Mouse (Mus musculus): ENCODE results near the gene Smtnl2. TPM values are rescaled to one million over a fixed set of nuclear protein-coding genes. Genes with fewer than 3 reads are reported as not detected.

Smtnl2 gene
- polyA plus RNA-seq, 1 experiment from 2014 or later: 4.2 TPM

DNA sequence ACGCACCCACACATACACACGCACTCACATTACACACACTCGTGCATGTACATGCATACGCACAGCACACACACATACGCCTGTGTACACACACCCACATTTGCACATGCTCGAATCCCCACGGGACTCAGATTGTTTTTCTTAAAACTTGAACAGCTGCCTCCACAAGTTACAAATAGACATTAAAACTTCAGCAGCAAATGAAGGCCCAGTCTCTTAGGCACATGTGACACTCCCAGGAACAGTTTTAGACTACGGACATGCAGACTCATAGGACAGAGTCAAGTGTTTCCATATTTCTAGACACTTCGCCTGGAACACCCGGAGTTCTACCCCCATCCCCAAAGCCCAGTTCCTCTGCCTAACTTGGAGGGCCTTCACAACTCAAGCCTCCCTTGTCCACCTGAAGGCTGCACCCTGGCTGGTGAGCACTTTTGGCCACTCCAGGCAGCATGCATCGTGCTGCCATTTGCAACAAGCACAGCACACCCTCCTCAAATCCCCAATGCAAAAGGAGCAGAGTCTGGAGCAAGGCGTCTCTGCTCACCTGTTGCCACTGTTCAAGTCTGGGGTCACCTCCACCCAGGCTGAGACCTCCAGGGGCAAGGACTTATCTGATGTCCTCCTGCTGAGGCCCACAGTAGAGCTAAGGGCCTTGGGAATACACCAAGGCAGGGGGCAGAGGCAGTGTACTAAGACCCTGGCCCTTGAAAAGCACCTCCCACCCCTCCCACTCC lies 1.7 kb downstream of the Smtnl2 start:
- Histone ChIP-seq H3K9me3 (replicated peaks) (no peaks in the 10 kb centered on the region), H3K9ac (no peak overlapping the region), H3K27me3 (peaks cover 68% of the 10 kb centered on the region), H3K27ac (replicated peaks) (no peak overlapping the region), H3K36me3 (replicated peaks) (no peaks in the 10 kb centered on the region), H3K4me3 (replicated peaks) (no peak overlapping the region; the same call in 1 of the 2 replicates), H3K4me1 (replicated peaks) (peaks cover 39% of the 10 kb centered on the region), H3K4me2 (peak overlapping the region; percentile 94)
- ATAC-seq (ENCODE audit: insufficient read depth): no peak
- 71% methylated on average over 12 of the region's 12 CpGs for whole genome bisulfite sequencing (ENCODE audit: insufficient replicate concordance)

DNA sequence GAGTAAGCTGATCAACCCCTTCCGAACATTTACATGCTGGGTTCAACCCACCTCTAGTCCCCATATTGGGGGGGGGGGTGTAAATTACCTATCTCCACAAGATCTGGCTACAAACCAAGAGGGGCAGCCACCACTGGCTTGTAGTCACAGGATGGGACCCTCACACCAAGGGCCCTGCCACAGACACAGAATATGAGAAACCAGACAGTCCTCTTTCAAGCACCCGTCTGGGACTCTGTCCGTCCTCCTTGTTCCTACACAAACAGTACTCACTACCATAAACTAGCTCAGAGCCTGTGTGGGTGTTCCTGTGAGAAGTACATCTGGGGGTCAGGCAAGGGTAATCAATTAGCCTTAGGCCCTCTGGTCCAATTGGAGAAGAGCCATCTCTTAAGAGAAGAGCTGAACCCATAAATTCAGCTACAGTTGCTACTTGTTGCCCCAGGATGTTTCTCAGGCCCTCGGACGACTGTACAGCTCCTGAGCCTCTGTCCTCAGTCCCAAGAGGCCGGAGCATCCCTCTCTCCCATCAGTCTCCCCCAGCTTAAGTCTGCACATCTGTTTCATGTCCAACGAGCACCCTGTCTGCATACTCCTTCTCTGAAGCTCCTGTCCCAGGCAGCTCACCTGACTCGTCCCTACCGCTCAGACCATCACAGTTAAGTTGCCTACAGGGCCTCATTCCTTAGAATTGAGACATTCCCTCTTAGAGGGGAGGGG lies 2.9 kb downstream of the Smtnl2 start:
- peaks cover 63% of the 10 kb centered on the region for H3K27me3 ChIP-seq
- H3K4me2 ChIP-seq: no peak overlapping the region
- 65% methylated on average over 9 of the region's 9 CpGs for WGBS (ENCODE audit: insufficient replicate concordance)
- no peak overlapping the region for H3K4me3 ChIP-seq (replicated peaks)
- no peak overlapping the region for H3K9ac ChIP-seq
- H3K4me1 ChIP-seq (replicated peaks): peaks cover 34% of the 10 kb centered on the region
- ATAC-seq (ENCODE audit: insufficient read depth): no peak
- no peaks in the 10 kb centered on the region for H3K36me3 ChIP-seq (replicated peaks)
- no peaks in the 10 kb centered on the region for H3K9me3 ChIP-seq (replicated peaks)
- H3K27ac ChIP-seq (replicated peaks): no peak overlapping the region

DNA sequence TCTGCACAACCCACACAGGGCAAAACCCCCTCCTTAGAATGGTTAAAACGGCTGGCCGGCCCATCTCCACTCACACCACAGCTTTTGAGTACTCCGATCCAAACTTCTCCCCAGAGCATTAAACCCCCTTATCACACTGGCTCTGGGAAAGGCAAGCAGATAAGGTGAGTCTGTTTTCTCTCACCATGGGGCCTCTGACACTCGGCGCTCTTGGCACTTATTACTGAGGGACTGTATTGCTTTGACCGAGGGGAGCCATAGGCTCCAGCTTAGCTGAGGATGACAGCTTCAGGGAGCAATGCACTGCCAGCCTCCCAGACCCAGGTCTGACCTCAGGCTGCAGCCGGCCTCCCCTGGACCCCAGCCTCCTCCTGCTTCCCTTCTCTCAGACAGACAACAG lies 3.9 kb downstream of the Smtnl2 start:
- no peaks in the 10 kb centered on the region for H3K9me3 ChIP-seq (replicated peaks)
- no peak overlapping the region for H3K27ac ChIP-seq (replicated peaks)
- peaks cover 54% of the 10 kb centered on the region for H3K27me3 ChIP-seq
- no peak overlapping the region for H3K9ac ChIP-seq
- ATAC-seq (ENCODE audit: insufficient read depth): no peak
- no peak overlapping the region for H3K4me3 ChIP-seq (replicated peaks)
- peaks cover 34% of the 10 kb centered on the region for H3K4me1 ChIP-seq (replicated peaks)
- 0 out of 2 replicates have a peak overlapping the region, but pooled peaks have one; percentile 27 for H3K4me2 ChIP-seq
- WGBS (ENCODE audit: insufficient replicate concordance): 10% methylated on average over 7 of the region's 7 CpGs
- H3K36me3 ChIP-seq (replicated peaks): no peaks in the 10 kb centered on the region

DNA sequence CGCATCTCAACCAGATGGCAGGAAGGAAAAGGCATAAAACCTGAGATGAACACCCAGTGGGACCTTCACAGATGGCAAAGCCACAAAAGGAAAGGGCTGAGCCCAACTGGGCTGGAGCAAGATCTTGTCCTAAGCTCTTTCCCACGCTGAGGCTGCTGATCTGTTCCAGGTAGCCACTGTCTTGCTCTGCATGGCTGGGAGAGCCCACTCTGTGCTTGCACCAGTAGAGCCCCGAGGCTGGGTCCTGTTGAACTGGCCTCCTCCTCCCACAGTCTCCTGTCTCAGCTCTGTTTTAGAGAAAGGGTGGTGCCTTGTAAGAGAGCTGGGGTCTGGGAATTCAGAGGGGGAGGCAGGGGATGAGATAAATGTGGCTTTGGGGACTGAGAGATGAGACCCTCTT lies 4.4 kb downstream of the Smtnl2 start:
- no peak for ATAC-seq (ENCODE audit: insufficient read depth)
- H3K36me3 ChIP-seq (replicated peaks): no peaks in the 10 kb centered on the region
- H3K27me3 ChIP-seq: peaks cover 49% of the 10 kb centered on the region
- peaks cover 34% of the 10 kb centered on the region for H3K4me1 ChIP-seq (replicated peaks)
- H3K9ac ChIP-seq: no peak overlapping the region
- H3K27ac ChIP-seq (replicated peaks): no peak overlapping the region
- H3K9me3 ChIP-seq (replicated peaks): no peaks in the 10 kb centered on the region
- WGBS (ENCODE audit: insufficient replicate concordance): 9% methylated on average over 3 of the region's 3 CpGs
- no peak overlapping the region for H3K4me2 ChIP-seq
- H3K4me3 ChIP-seq (replicated peaks): no peak overlapping the region

DNA sequence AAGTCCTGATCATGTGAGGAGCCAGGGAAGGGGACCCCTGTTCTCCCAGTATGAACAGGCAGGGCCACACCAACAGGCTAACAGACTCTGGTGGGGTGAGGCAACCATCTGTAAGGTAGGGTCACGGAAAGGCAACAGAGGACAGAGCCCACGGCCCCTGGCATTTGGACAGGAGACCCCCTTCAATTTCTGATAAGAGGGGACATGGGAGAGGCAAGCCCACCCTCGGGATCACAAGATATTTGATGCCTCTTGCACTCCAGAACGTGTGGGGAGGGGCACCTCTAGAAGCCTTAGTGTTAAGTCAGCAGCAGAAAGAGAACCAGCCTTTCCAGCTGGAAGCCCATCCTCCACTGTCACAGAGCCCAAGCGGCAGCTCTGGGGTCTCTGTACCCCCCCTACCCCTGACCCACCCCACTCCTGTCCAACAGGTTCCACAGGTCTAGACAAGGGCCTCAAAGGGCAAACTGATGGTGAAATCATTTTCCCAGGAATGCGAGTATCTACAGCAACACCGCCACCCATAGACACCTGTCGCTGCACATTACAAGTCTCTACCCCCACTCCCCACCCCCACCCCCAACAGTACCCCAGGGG lies 5.3 kb downstream of the Smtnl2 start:
- H3K9ac ChIP-seq: no peak overlapping the region
- H3K27ac ChIP-seq (replicated peaks): no peak overlapping the region
- no peak for ATAC-seq (ENCODE audit: insufficient read depth)

DNA sequence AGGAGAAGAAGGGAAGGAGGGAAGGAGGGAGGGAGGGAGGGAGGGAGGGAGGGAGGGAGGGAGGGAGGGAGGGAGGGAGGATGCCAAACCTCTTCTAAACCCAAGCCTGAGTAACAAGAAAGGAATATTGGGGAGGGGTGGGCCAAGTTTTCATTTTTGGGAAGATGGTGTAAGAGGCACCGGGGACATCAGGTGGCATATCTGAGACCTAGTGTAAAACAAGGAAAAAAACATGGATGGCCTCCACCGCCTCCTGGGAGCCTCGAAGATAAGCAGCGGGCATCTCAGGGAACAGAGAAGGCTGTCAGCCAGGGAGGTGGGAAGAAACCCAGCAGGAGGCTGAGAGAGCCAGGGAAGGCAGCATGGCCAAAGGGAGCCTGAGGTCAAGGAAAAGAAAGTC lies 6.0 kb downstream of the Smtnl2 start:
- H3K27me3 ChIP-seq: peaks cover 33% of the 10 kb centered on the region
- no peak overlapping the region for H3K9ac ChIP-seq
- WGBS (ENCODE audit: insufficient replicate concordance): 62% methylated on average over 4 of the region's 4 CpGs
- no peak overlapping the region for H3K4me3 ChIP-seq (replicated peaks)
- no peak overlapping the region for H3K4me2 ChIP-seq
- no peaks in the 10 kb centered on the region for H3K36me3 ChIP-seq (replicated peaks)
- ATAC-seq (ENCODE audit: insufficient read depth): no peak
- no peaks in the 10 kb centered on the region for H3K9me3 ChIP-seq (replicated peaks)
- H3K27ac ChIP-seq (replicated peaks): no peak overlapping the region
- peaks cover 19% of the 10 kb centered on the region for H3K4me1 ChIP-seq (replicated peaks)

More for the DNA sequence above, 5.3 kb downstream of the Smtnl2 start:
- H3K9me3 ChIP-seq (replicated peaks): no peaks in the 10 kb centered on the region
- H3K36me3 ChIP-seq (replicated peaks): no peaks in the 10 kb centered on the region
- WGBS (ENCODE audit: insufficient replicate concordance): 62% methylated on average over 8 of the region's 8 CpGs
- peaks cover 26% of the 10 kb centered on the region for H3K4me1 ChIP-seq (replicated peaks)
- no peak overlapping the region for H3K4me3 ChIP-seq (replicated peaks)
- H3K27me3 ChIP-seq: peaks cover 40% of the 10 kb centered on the region
- no peak overlapping the region for H3K4me2 ChIP-seq

DNA sequence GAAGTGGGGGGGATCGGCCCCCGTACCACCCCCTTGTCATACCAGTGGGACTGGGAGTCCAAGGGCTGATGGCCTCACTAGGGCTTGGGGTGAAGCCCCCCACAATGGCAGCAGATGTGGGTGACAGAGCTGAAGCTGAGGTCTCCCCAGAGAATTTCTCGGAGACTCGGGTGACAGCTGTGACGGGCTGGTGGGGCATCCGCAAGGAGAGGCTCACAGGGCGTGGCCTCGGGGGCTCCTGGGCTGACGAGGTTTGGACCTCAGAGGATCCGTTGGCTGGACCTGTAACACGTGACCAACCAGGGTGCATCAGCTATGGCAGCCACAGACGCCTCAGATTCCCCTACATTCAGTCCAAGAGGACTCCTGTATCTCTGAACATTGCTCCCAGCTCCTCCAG lies 8.5 kb downstream of the Smtnl2 start:
- peaks cover 12% of the 10 kb centered on the region for H3K4me1 ChIP-seq (replicated peaks)
- H3K27me3 ChIP-seq: peaks cover 11% of the 10 kb centered on the region; the same call in 1 of the 2 replicates
- H3K4me2 ChIP-seq: no peak overlapping the region
- ATAC-seq (ENCODE audit: insufficient read depth): no peak
- H3K9ac ChIP-seq: no peak overlapping the region
- 74% methylated on average over 12 of the region's 12 CpGs for WGBS (ENCODE audit: insufficient replicate concordance)
- H3K4me3 ChIP-seq (replicated peaks): no peak overlapping the region
- H3K36me3 ChIP-seq (replicated peaks): no peaks in the 10 kb centered on the region
- H3K27ac ChIP-seq (replicated peaks): no peak overlapping the region
- H3K9me3 ChIP-seq (replicated peaks): no peaks in the 10 kb centered on the region

DNA sequence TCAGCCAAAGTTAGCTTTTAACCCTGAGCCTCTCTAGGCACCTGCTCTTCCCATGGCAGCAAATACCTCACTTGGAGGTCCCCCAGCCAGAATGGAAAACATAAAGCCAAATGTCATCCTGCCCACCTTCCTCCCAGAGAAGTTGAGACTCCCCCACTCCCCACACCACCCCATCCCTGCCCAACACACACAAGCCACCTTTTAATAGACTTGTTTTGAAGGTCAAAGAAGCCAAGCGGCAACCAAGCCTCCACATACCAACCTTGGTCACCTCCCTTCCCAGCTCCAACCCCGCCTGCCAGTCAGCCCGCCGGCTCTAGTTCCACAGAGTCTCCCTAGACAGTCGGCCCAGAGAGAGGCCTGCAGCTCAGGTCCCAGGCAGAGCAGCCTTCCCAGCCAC lies 9.5 kb downstream of the Smtnl2 start:
- Histone ChIP-seq H3K4me2 (no peak overlapping the region), H3K27ac (replicated peaks) (no peak overlapping the region), H3K36me3 (replicated peaks) (no peaks in the 10 kb centered on the region), H3K9ac (no peak overlapping the region), H3K4me1 (replicated peaks) (peaks cover 2% of the 10 kb centered on the region), H3K27me3 (peaks cover 11% of the 10 kb centered on the region), H3K9me3 (replicated peaks) (no peaks in the 10 kb centered on the region), H3K4me3 (replicated peaks) (no peak overlapping the region)
- 78% methylated on average over 5 of the region's 5 CpGs for WGBS (ENCODE audit: insufficient replicate concordance)
- no peak for ATAC-seq (ENCODE audit: insufficient read depth)

DNA sequence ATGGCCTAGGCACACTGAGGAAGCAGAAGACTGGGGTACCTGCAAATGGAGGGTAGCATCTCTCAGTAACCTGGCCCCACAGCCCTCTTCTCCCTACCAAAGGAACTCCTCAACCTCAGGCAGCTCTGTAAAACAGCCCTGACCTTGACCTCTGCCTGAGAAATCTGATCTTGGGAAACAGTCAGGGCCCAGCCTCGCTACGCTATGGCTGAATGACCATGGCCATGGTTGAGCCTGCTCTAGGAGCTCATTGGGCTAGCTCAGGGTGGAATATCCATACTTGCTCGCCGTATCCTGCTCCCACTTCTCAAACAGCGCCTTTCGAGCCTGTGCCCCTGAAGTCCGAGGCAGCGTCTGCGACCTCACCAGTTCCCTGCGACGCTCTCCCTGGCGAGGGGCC lies 10.4 kb downstream of the Smtnl2 start:
- H3K27ac ChIP-seq (replicated peaks): no peak overlapping the region
- no peaks in the 10 kb centered on the region; the same call in 1 of the 2 replicates for H3K4me1 ChIP-seq (replicated peaks)
- no peaks in the 10 kb centered on the region for H3K36me3 ChIP-seq (replicated peaks)
- H3K9ac ChIP-seq: no peak overlapping the region
- peaks cover 8% of the 10 kb centered on the region for H3K27me3 ChIP-seq
- no peak for ATAC-seq (ENCODE audit: insufficient read depth)
- no peak overlapping the region for H3K4me3 ChIP-seq (replicated peaks)
- WGBS (ENCODE audit: insufficient replicate concordance): 84% methylated on average over 12 of the region's 12 CpGs
- H3K9me3 ChIP-seq (replicated peaks): no peaks in the 10 kb centered on the region
- no peak overlapping the region for H3K4me2 ChIP-seq

DNA sequence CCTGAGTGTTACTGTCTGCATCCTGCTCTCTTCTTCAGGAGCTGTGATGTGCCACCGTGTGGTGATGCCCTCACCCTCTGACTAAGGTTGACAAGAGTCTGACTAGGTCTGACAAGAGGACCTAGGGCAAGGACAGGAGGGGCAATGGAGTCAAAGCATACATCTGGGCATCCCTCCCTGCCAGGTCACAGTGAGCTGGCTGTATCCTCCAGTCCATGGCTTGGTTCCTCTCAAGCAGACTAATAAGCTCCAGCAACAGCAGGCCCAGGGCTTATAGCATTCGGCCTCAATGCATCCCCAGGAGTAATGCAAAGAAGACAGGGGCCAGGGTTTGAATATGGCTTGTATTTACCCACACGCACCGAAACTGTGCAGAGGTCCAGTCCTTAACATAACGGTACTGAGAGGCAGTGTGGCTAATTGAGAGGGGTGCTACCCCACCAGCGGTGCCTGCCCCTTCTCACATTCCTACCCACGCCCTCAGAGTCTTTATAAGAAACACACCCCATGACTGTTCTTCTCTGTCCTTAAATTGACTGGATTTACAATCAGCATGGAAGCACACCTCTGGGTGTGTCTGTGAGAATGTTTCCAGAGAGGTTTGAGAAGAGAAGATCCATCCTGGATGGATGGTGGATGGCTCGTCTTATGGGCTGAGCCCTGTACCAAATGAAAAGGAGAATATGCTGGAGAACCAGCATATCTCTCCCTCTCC lies 13.5 kb downstream of the Smtnl2 start:
- Histone ChIP-seq H3K9ac (no peak overlapping the region), H3K36me3 (replicated peaks) (no peaks in the 10 kb centered on the region), H3K27ac (replicated peaks) (no peak overlapping the region), H3K4me3 (replicated peaks) (no peak overlapping the region), H3K4me1 (replicated peaks) (no peaks in the 10 kb centered on the region), H3K9me3 (replicated peaks) (no peaks in the 10 kb centered on the region), H3K4me2 (no peak overlapping the region), H3K27me3 (no peaks in the 10 kb centered on the region; the same call in 1 of the 2 replicates)
- 62% methylated on average over 8 of the region's 8 CpGs for WGBS (ENCODE audit: insufficient replicate concordance)
- ATAC-seq (ENCODE audit: insufficient read depth): no peak

DNA sequence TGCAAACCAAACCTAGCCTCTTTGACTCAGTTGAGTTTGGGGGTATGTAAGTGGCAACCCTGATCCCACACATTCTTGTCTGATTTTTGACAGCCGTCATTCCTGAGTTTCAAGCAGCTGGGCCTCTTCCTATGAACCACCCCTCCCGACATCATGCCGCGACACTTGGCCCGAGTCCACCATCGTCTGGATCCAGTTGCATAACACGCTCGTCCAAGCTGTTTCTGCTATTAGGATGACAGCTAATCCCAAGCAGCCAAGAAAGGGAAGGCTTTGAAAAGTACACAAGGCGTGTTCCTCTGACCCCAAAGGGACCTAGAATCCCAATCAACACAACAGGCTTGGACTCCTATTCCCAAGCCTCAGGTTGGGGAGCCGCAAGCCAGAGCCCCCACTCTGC lies 14.4 kb downstream of the Smtnl2 start:
- no peak overlapping the region for H3K9ac ChIP-seq
- H3K27ac ChIP-seq (replicated peaks): no peak overlapping the region
- ATAC-seq (ENCODE audit: insufficient read depth): no peak
- H3K9me3 ChIP-seq (replicated peaks): no peaks in the 10 kb centered on the region
- no peak overlapping the region for H3K4me2 ChIP-seq
- no peak overlapping the region for H3K4me3 ChIP-seq (replicated peaks)
- 74% methylated on average over 10 of the region's 10 CpGs for WGBS (ENCODE audit: insufficient replicate concordance)
- H3K4me1 ChIP-seq (replicated peaks): no peaks in the 10 kb centered on the region
- no peaks in the 10 kb centered on the region; the same call in 1 of the 2 replicates for H3K27me3 ChIP-seq
- no peaks in the 10 kb centered on the region for H3K36me3 ChIP-seq (replicated peaks)

Measured in liver, embryonic 15.5 days (tissue).